Mouse (Mus musculus): ENCODE results near the gene Lrrc4. TPM values are rescaled to one million over a fixed set of nuclear protein-coding genes. Genes with fewer than 3 reads are reported as not detected.

Lrrc4 gene
- polyA plus RNA-seq, 1 experiment from 2014 or later = 1.2 TPM

Other genes starting within 250 kb of the Lrrc4 start
- gene Lep, start 228.5 kb upstream of the Lrrc4 start, polyA plus RNA-seq (2015; fragmentation: Nextera tagmentation; extraction: Ambion mirVana) = not detected in 2 replicates

Data from embryonic facial prominence, embryonic 15.5 days (tissue).